Mouse (Mus musculus) gastrocnemius, postnatal 4 days (tissue): ENCODE results near the gene Gucy2g. TPM values are rescaled to one million over a fixed set of nuclear protein-coding genes. Genes with fewer than 3 reads are reported as not detected.
"Not testable (repeated sequence)": the region's sequence is repeated elsewhere in the genome, so short reads cannot be mapped to it uniquely, and the experiment has no call there.

Source experiments
- DNase-seq, 2 experiments: peaks; one replicate each; pipeline ENCODE4 v3.0.0; 2021 to 2022; ENCODE audit warnings: low spot score in 2 of 2, mixed read lengths in 2 of 2
- microRNA-seq: library from miRNA; unstranded; fragments of <30 nt; microRNA quantifications from one replicate; pipeline ENCODE4 v1.2.0, GENCODE M21; 2021
- total RNA-seq, 2 experiments: library from RNA; stranded (reverse); gene quantifications; 2 replicates each; pipeline ENCODE4 v1.2.3; 2021

Gene Gucy2g
- total RNA-seq, 2 experiments from 2014 or later: 0.10 TPM; not detected in 1

GRCm38 (mm10) chr19:55165954-55166353, 75.1 kb downstream of the Gucy2g start:
- DNase-seq: no peak

- no peak for DNase-seq
Observed at GRCm38 (mm10) chr19:55165183-55165865, 75.7 kb downstream of the Gucy2g start.

GRCm38 (mm10) chr19:55164162-55164561, 76.9 kb downstream of the Gucy2g start:
- no peak for DNase-seq

- no peak for DNase-seq
Observed at GRCm38 (mm10) chr19:55162271-55162670, 78.8 kb downstream of the Gucy2g start.

- DNase-seq: no peak
Observed at GRCm38 (mm10) chr19:55159826-55160225, 81.2 kb downstream of the Gucy2g start.

- no peak for DNase-seq
Observed at GRCm38 (mm10) chr19:55158606-55159005, 82.4 kb downstream of the Gucy2g start.

GRCm38 (mm10) chr19:55157029-55157428, 84.0 kb downstream of the Gucy2g start:
- DNase-seq: no peak

GRCm38 (mm10) chr19:55152983-55153382, 88.1 kb downstream of the Gucy2g start:
- DNase-seq: no peak

GRCm38 (mm10) chr19:55152274-55152673, 88.8 kb downstream of the Gucy2g start:
- DNase-seq: not testable (repeated sequence)

GRCm38 (mm10) chr19:55149646-55150045, 91.4 kb downstream of the Gucy2g start:
- DNase-seq: no peak

- DNase-seq: no peak
Observed at GRCm38 (mm10) chr19:55148109-55148508, 92.9 kb downstream of the Gucy2g start.

Small RNA genes within 50 kb of the gene (microRNA-seq; reads per million reads assigned to microRNA genes)
- gene Mir6715: not detected

Other genes with a start within 250 kb of the Gucy2g start
- gene Gpam, start 114.0 kb downstream of the Gucy2g start, total RNA-seq: 10 to 100 TPM; 67.6 to 79.1 TPM
- under 1 TPM; 0.22 to 0.29 TPM for gene Tectb, start 60.5 kb downstream of the Gucy2g start, total RNA-seq
- 10 to 100 TPM; 12.0 to 12.4 TPM for gene Acsl5, start 10.7 kb upstream of the Gucy2g start, total RNA-seq
- gene Zdhhc6, start 74.8 kb upstream of the Gucy2g start, total RNA-seq: 10 to 100 TPM; 27.8 to 30.8 TPM
- gene Vti1a, start 75.1 kb upstream of the Gucy2g start, total RNA-seq: 10 to 100 TPM; 18.5 to 21.4 TPM